In the genomic region with DNA sequence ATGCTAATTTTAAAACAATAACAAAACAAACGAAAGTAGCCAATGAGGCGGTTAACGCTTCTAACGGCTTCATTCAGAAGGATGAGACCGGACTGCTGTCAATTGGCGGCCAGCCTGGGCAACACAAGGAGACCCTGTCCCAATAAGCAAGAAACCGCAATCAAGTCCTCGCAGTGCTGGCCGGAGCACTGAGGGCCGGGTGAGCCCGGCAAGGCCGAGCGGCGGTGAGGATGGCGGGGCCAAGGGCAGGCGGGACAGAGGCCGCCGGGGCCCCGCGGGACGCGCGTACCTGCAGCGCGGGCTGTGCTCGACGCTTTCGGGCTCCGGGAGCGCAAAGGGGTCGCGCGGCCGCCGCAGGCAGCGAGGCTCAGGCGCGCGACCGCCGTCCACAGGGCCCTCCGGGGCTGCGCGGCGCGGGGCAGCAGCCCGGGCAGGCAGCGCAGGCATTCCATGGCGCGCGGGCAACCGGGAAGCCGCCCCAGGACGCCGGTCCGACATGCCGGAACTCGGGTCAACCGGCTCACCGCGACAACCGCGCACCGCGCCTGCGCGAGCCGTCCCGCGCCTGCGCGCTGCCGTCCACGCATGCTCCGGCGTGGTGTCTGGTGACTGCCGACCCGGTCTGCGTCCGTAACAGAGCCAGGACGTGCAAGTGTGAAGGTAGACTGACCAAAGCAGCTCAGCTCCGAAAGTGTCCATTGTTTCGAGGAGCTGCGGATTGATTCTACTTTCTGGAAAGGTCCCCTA, we compare ENCODE assay signal across 8 mouse cellular contexts. TPM values are rescaled to one million over a fixed set of nuclear protein-coding genes. Genes with fewer than 3 reads are reported as not detected.
A peak's percentile ranks its signal among the peaks of the same experiment; 100 is the strongest.
DNase-seq lines count a peak whose midpoint lies in the region; ATAC-seq and TF ChIP-seq lines count a peak whose summit lies in the region.

A gene (minus strand): TSS at position 587 of the 747 bp plus-strand sequence.

- peak; percentile 92 for TF ChIP-seq POLR2A in bone marrow, adult 2 months (IDR thresholded peaks at IDR 0.05; ENCODE audit: borderline replicate concordance, control insufficient read depth, low read depth, low read length)

- peak within 1 kb of the TSS; percentile 85 for H3K9ac ChIP-seq in embryonic facial prominence, embryonic 15.5 days
- peak within 1 kb of the TSS; percentile 91 for H3K9ac ChIP-seq in kidney, embryonic 14.5 days (ENCODE audit: low read depth, low read length)
- H3K9ac ChIP-seq in limb, embryonic 15.5 days: peak within 1 kb of the TSS; percentile 70

- H3K27ac ChIP-seq in bone marrow, adult 2 months (ENCODE audit: control insufficient read depth, insufficient read depth, low read depth, low read length, poor library complexity): peak within 1 kb of the TSS; percentile 73
- H3K27ac ChIP-seq in embryonic facial prominence, embryonic 15.5 days (replicated peaks): peak within 1 kb of the TSS; percentile 63; the same call in 1 of the 2 replicates
- H3K27ac ChIP-seq in kidney, embryonic 14.5 days (ENCODE audit: low read depth, low read length): peak within 1 kb of the TSS; percentile 65
- peak within 1 kb of the TSS; percentile 27; the same call in 1 of the 2 replicates for H3K27ac ChIP-seq in limb, embryonic 15.5 days

- H3K4me3 ChIP-seq in bone marrow, adult 2 months (replicated peaks; ENCODE audit: control insufficient read depth, low read depth, low read length): peak within 1 kb of the TSS; percentile 87
- peak within 1 kb of the TSS; percentile 85 for H3K4me3 ChIP-seq in embryonic facial prominence, embryonic 15.5 days (replicated peaks)
- peak within 1 kb of the TSS; percentile 91 for H3K4me3 ChIP-seq in kidney, embryonic 14.5 days (ENCODE audit: low read length)
- peak within 1 kb of the TSS; percentile 92 for H3K4me3 ChIP-seq in limb, embryonic 15.5 days

- peak; percentile 89 for DNase-seq in 416B (ENCODE audit: low read depth)
- peak; percentile 91 to 94 for DNase-seq in heart, adult 9 months (ENCODE audit: low spot score in 2 of 2)
- peak; percentile 45 to 79 for DNase-seq in monocyte, adult 2 months (ENCODE audit: low read depth in 1 of 2, low spot score in 2 of 2)
- DNase-seq in spleen, postnatal 36 days (ENCODE audit: low spot score in 2 of 2): peak; percentile 87 to 88

- peak; percentile 88 for ATAC-seq in embryonic facial prominence, embryonic 15.5 days (ENCODE audit: insufficient number of reproducible peaks, low FRiP score, low TSS enrichment, low read depth)
- peak; percentile 93 for ATAC-seq in kidney, embryonic 14.5 days (ENCODE audit: low FRiP score, low TSS enrichment)
- ATAC-seq in limb, embryonic 15.5 days (ENCODE audit: insufficient number of reproducible peaks, low FRiP score, low TSS enrichment, low read depth): peak; percentile 85

- no peak for TF ChIP-seq CTCF in bone marrow, adult 2 months (IDR thresholded peaks at IDR 0.05; ENCODE audit: control insufficient read depth, insufficient read depth, low read length)

- H3K27me3 ChIP-seq in embryonic facial prominence, embryonic 15.5 days: no peaks in the 10 kb centered on the region
- no peaks in the 10 kb centered on the region for H3K27me3 ChIP-seq in kidney, embryonic 14.5 days (ENCODE audit: control insufficient read depth, insufficient read depth, low read length)
- H3K27me3 ChIP-seq in limb, embryonic 15.5 days: no peaks in the 10 kb centered on the region

- H3K4me1 ChIP-seq in bone marrow, adult 2 months (ENCODE audit: control insufficient read depth, insufficient read depth, low read length): no peaks in the 10 kb centered on the region; the same call in 1 of the 2 replicates
- H3K4me1 ChIP-seq in embryonic facial prominence, embryonic 15.5 days: peaks cover 13% of the 10 kb centered on the region
- peaks cover 6% of the 10 kb centered on the region; the same call in 1 of the 2 replicates for H3K4me1 ChIP-seq in kidney, embryonic 14.5 days (ENCODE audit: control insufficient read depth, insufficient read depth, low read length)
- H3K4me1 ChIP-seq in limb, embryonic 15.5 days: peaks cover 15% of the 10 kb centered on the region; the same call in 1 of the 2 replicates

- no peaks in the 10 kb centered on the region for H3K36me3 ChIP-seq in embryonic facial prominence, embryonic 15.5 days
- peaks cover 9% of the 10 kb centered on the region; the same call in 1 of the 2 replicates for H3K36me3 ChIP-seq in kidney, embryonic 14.5 days (ENCODE audit: control insufficient read depth, insufficient read depth, low read length)
- H3K36me3 ChIP-seq in limb, embryonic 15.5 days: no peaks in the 10 kb centered on the region

- peak within 1 kb of the TSS; percentile 76 for H3K4me2 ChIP-seq in embryonic facial prominence, embryonic 15.5 days (replicated peaks)
- peak within 1 kb of the TSS; percentile 83 for H3K4me2 ChIP-seq in kidney, embryonic 14.5 days (replicated peaks; ENCODE audit: low read depth, low read length)
- H3K4me2 ChIP-seq in limb, embryonic 15.5 days: peak within 1 kb of the TSS; percentile 85

- no peaks in the 10 kb centered on the region for H3K9me3 ChIP-seq in embryonic facial prominence, embryonic 15.5 days (replicated peaks)
- H3K9me3 ChIP-seq in kidney, embryonic 14.5 days (ENCODE audit: control insufficient read depth, low read length): no peaks in the 10 kb centered on the region
- no peaks in the 10 kb centered on the region for H3K9me3 ChIP-seq in limb, embryonic 15.5 days

- WGBS in bone marrow, adult 2 months: under 1% methylated on average over 76 of the region's 84 CpGs
- under 1% methylated on average over 68 of the region's 84 CpGs for WGBS in embryonic facial prominence, embryonic 15.5 days
- WGBS in kidney, embryonic 14.5 days: under 1% methylated on average over 80 of the region's 84 CpGs
- WGBS in limb, embryonic 15.5 days: under 1% methylated on average over 79 of the region's 84 CpGs

RNA-seq across cellular contexts. Expression of the gene that starts here (rescaled TPM):
- polyA plus RNA-seq in bone marrow, adult 2 months (2011; ENCODE audit: insufficient read depth, insufficient read length, low replicate concordance, missing spikeins): 4.9 and 23.9 TPM in 2 replicates
- 11.5 and 13.8 TPM in 2 replicates for polyA plus RNA-seq in embryonic facial prominence, embryonic 15.5 days (2015; fragmentation: Nextera tagmentation; extraction: Ambion mirVana)
- 16.3 and 24.5 TPM in 2 replicates for polyA plus RNA-seq in kidney, embryonic 14.5 days (2014; fragmentation: Nextera tagmentation; extraction: Ambion mirVana)
- 12.9 and 15.2 TPM in 2 replicates for polyA plus RNA-seq in limb, embryonic 15.5 days (2015; fragmentation: Nextera tagmentation; extraction: Ambion mirVana)

Comparison
In these comparisons a context has a peak if more than half of its experiments do, and no peak if none do; other contexts are left out.
1. Peak in every context shown above with its lines: DNase-seq, ATAC-seq, H3K4me3 ChIP-seq and H3K27ac ChIP-seq.